Mouse (Mus musculus): ENCODE data around the gene Szt2. TPM values are rescaled to one million over a fixed set of nuclear protein-coding genes. Genes with fewer than 3 reads are reported as not detected.

Szt2 gene
- total and polyA plus RNA-seq, 2 experiments from 2014 or later = 4.6 to 18.8 TPM

- DNase-seq (ENCODE audit: low spot score) (peak; percentile 80), ATAC-seq (ENCODE audit: low FRiP score) (peak; percentile 73)
- WGBS = 1% methylated on average over 54 of the region's 54 CpGs
- Histone ChIP-seq H3K4me1 (ENCODE audit: insufficient read depth, low read length) (0 out of 2 replicates have a peak, but pooled peaks cover 3% of the 10 kb centered on the region), H3K4me3 (ENCODE audit: low read depth, low read length) (peak overlapping the region; percentile 55), H3K36me3 (ENCODE audit: insufficient read depth, low read length) (peaks cover 33% of the 10 kb centered on the region), H3K27me3 (ENCODE audit: insufficient read depth, low read length) (no peaks in the 10 kb centered on the region), H3K9ac (replicated peaks; ENCODE audit: low read length, poor library complexity, severe bottlenecking) (peak overlapping the region; percentile 80), H3K27ac (ENCODE audit: low read depth, low read length) (peak overlapping the region; percentile 92), H3K9me3 (ENCODE audit: low read length) (no peaks in the 10 kb centered on the region), H3K4me2 (ENCODE audit: low read depth, low read length, poor library complexity, severe bottlenecking) (peak overlapping the region; percentile 94)
- TF ChIP-seq CTCF (IDR thresholded peaks at IDR 0.05) = no peak
Observed at GRCm38 (mm10) chr4:118359896-118360720, 49.0 kb downstream of the Szt2 start.

GRCm38 (mm10) chr4:118359211-118359895 lies 49.7 kb downstream of the Szt2 start:
- Histone ChIP-seq H3K9me3 (ENCODE audit: low read length) (no peaks in the 10 kb centered on the region), H3K4me3 (ENCODE audit: low read depth, low read length) (peak overlapping the region; percentile 55), H3K9ac (replicated peaks; ENCODE audit: low read length, poor library complexity, severe bottlenecking) (peak overlapping the region; percentile 80), H3K4me2 (ENCODE audit: low read depth, low read length, poor library complexity, severe bottlenecking) (peak overlapping the region; percentile 94), H3K27me3 (ENCODE audit: insufficient read depth, low read length) (no peaks in the 10 kb centered on the region), H3K4me1 (ENCODE audit: insufficient read depth, low read length) (0 out of 2 replicates have a peak, but pooled peaks cover 3% of the 10 kb centered on the region), H3K27ac (ENCODE audit: low read depth, low read length) (peak overlapping the region; percentile 92), H3K36me3 (ENCODE audit: insufficient read depth, low read length) (peaks cover 25% of the 10 kb centered on the region)
- WGBS = 10% methylated on average over 21 of the region's 21 CpGs
- ATAC-seq (ENCODE audit: low FRiP score) (no peak; the same call in 1 of the 2 replicates), DNase-seq (ENCODE audit: low spot score) (no peak)
- TF ChIP-seq CTCF (IDR thresholded peaks at IDR 0.05) = no peak

GRCm38 (mm10) chr4:118358159-118358895 lies 50.7 kb downstream of the Szt2 start:
- H3K27me3 ChIP-seq (ENCODE audit: insufficient read depth, low read length) = no peaks in the 10 kb centered on the region
- H3K4me1 ChIP-seq (ENCODE audit: insufficient read depth, low read length) = 0 out of 2 replicates have a peak, but pooled peaks cover 3% of the 10 kb centered on the region
- H3K4me2 ChIP-seq (ENCODE audit: low read depth, low read length, poor library complexity, severe bottlenecking) = no peak overlapping the region
- DNase-seq (ENCODE audit: low spot score) (no peak), ATAC-seq (ENCODE audit: low FRiP score) (no peak)
- peak; percentile 31 for TF ChIP-seq CTCF (IDR thresholded peaks at IDR 0.05)
- H3K4me3 ChIP-seq (ENCODE audit: low read depth, low read length) = no peak overlapping the region
- WGBS = 90% methylated on average over 17 of the region's 17 CpGs
- peaks cover 15% of the 10 kb centered on the region for H3K36me3 ChIP-seq (ENCODE audit: insufficient read depth, low read length)
- no peaks in the 10 kb centered on the region for H3K9me3 ChIP-seq (ENCODE audit: low read length)
- no peak overlapping the region for H3K27ac ChIP-seq (ENCODE audit: low read depth, low read length)
- H3K9ac ChIP-seq (replicated peaks; ENCODE audit: low read length, poor library complexity, severe bottlenecking) = no peak overlapping the region

GRCm38 (mm10) chr4:118357504-118357903 lies 51.6 kb downstream of the Szt2 start:
- Histone ChIP-seq H3K36me3 (ENCODE audit: insufficient read depth, low read length) (peaks cover 7% of the 10 kb centered on the region), H3K27ac (ENCODE audit: low read depth, low read length) (no peak overlapping the region), H3K27me3 (ENCODE audit: insufficient read depth, low read length) (no peaks in the 10 kb centered on the region), H3K4me3 (ENCODE audit: low read depth, low read length) (no peak overlapping the region), H3K9ac (replicated peaks; ENCODE audit: low read length, poor library complexity, severe bottlenecking) (no peak overlapping the region), H3K4me1 (ENCODE audit: insufficient read depth, low read length) (0 out of 2 replicates have a peak, but pooled peaks cover 3% of the 10 kb centered on the region), H3K9me3 (ENCODE audit: low read length) (no peaks in the 10 kb centered on the region), H3K4me2 (ENCODE audit: low read depth, low read length, poor library complexity, severe bottlenecking) (no peak overlapping the region)
- 90% methylated on average over 8 of the region's 8 CpGs for WGBS
- DNase-seq (ENCODE audit: low spot score) = no peak
- no peak for ATAC-seq (ENCODE audit: low FRiP score)
- no peak for TF ChIP-seq CTCF (IDR thresholded peaks at IDR 0.05)

GRCm38 (mm10) chr4:118356738-118357137 lies 52.3 kb downstream of the Szt2 start:
- no peak for DNase-seq (ENCODE audit: low spot score)
- TF ChIP-seq CTCF (IDR thresholded peaks at IDR 0.05) = no peak
- Histone ChIP-seq H3K4me2 (ENCODE audit: low read depth, low read length, poor library complexity, severe bottlenecking) (no peak overlapping the region), H3K9ac (replicated peaks; ENCODE audit: low read length, poor library complexity, severe bottlenecking) (no peak overlapping the region), H3K4me1 (ENCODE audit: insufficient read depth, low read length) (0 out of 2 replicates have a peak, but pooled peaks cover 3% of the 10 kb centered on the region), H3K4me3 (ENCODE audit: low read depth, low read length) (no peak overlapping the region), H3K27me3 (ENCODE audit: insufficient read depth, low read length) (no peaks in the 10 kb centered on the region), H3K27ac (ENCODE audit: low read depth, low read length) (no peak overlapping the region), H3K9me3 (ENCODE audit: low read length) (no peaks in the 10 kb centered on the region), H3K36me3 (ENCODE audit: insufficient read depth, low read length) (no peaks in the 10 kb centered on the region)
- ATAC-seq (ENCODE audit: low FRiP score) = no peak
- 88% methylated on average over 6 of the region's 6 CpGs for WGBS
